Mouse (Mus musculus): ENCODE measurements at regions not wholly inside any gene's neighbourhood (a gene's known extent, or its start where the extent isn't known, plus 50 kb on each side); places are given as distances from the start of the nearest gene placed in this dataset.
A peak's percentile ranks its signal among the peaks of the same experiment; 100 is the strongest.
"Not testable (repeated sequence)": the region's sequence is repeated elsewhere in the genome, so short reads cannot be mapped to it uniquely, and the experiment has no call there.

DNA sequence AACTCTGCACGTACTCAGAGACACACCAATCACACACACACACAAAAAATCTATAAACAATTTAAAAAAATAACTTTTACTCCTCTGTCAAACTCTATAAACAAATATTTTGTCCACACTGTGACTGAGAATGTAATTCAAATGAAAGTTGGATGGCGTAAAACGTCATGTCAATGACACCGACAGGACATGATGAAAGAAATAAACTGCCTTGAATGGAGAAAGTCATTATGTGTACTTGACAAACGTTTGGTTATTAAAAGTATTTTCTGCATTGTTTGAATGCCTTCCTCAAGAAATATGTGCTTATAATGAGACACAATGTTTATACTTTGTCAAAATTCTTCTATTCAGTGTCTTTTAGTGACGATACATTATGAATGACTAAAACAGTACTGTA, 1171.6 kb upstream of the Pcdh20 start:
- DNase-seq (ENCODE audit: low spot score) = no peak

DNA sequence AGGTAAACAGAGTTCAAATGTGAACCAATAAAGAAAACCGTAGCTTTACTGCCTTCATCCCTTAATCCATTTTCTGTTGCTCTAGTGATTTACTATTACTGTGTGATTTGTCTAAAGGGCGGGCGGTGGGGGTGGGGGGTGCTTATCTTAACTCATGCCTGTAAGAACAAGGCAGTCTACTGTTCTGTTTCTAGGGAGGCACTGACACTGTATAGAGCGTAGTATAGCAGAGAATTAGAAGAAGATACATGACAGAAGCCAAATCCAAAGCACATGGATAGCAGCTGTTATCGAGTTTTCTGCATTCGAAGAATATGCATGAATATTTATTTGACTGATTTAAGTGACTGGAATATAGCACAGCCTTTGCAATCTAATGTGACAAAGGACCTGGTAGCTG, 1168.1 kb upstream of the Pcdh20 start:
- DNase-seq (ENCODE audit: low spot score) = no peak

DNA sequence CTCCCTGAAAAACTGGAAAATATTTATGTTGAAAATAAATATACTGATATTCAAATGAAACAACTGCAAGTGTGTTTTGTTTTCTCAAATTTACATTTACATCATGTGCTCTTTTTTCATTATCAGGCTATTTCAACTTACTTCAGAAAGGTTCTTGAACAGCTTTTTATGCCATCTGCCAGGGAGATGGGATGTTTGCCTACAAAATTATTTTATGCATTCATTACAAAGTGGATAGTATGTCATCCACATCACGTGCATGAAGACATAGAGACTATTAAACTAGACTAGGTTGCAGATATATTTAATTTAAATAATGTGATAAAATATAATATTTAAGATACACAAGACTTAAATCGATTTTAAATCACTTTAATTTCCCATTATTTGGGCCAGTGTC, 1165.5 kb upstream of the Pcdh20 start:
- no peak for DNase-seq (ENCODE audit: low spot score)

DNA sequence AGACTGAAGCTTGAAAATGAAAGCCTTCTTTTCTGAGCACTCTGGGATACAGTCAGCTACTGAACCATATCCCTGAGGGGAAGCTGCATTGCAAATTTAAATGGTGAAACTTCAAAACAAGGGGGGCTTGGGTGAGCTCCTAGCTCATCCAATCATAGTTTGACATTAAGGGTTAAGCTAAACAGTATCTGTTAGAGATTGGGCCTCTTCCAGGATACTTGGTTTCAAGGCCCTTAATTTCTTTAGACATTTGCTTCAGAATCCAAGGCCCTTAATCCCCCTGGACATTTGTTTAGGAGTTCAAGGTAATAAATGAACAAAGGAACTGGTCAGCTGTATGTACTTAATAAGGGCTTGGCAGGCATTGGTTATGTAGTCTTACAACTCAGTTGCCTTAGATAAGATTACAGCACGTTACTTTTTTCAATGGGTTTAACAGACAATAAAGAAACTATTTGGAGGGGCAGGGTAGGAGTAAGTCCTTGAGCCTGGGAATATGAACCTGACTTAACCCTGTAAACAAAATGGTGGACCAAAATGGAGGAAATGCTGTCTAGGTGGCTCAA, 1163.4 kb upstream of the Pcdh20 start:
- DNase-seq (ENCODE audit: low spot score) = peak; percentile 49

DNA sequence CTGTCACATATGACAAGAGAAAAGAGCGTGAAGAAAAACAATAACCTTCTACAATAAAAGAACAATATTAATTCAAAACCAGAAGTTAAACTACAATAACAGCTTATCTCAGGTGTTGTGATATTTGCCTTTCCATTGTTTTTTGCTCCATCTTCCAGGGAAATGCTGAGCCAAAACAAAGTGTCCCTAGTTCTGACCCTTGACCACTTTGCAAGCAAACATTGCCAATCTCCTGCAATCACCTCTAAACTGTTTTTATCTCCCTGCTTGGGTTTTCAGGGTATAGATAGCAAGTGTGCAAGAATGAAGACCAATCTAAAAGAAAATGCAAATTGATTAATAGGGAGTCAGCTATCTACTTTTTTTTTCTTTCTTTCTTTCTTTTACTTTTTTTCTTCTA, 1162.5 kb upstream of the Pcdh20 start:
- no peak for DNase-seq (ENCODE audit: low spot score)

DNA sequence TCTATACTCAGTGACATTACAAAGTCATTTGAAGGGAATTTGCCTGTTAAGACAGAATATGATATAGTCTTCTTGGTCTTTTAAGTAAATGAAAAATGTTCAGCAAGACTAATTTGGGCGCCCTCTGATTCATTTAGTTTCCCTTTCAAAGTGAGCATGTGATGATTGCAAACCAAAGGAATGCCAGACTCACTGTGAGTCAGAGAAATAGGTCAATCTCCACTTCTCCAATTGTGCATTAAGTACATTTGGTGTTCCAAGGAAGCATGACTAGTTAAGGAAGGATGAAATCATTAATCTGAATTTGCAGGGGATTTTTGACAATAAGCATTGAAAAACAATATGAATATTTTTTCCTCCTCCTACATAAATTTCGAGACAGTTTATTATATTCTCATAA, 1139.5 kb upstream of the Pcdh20 start:
- DNase-seq (ENCODE audit: low spot score) = no peak

DNA sequence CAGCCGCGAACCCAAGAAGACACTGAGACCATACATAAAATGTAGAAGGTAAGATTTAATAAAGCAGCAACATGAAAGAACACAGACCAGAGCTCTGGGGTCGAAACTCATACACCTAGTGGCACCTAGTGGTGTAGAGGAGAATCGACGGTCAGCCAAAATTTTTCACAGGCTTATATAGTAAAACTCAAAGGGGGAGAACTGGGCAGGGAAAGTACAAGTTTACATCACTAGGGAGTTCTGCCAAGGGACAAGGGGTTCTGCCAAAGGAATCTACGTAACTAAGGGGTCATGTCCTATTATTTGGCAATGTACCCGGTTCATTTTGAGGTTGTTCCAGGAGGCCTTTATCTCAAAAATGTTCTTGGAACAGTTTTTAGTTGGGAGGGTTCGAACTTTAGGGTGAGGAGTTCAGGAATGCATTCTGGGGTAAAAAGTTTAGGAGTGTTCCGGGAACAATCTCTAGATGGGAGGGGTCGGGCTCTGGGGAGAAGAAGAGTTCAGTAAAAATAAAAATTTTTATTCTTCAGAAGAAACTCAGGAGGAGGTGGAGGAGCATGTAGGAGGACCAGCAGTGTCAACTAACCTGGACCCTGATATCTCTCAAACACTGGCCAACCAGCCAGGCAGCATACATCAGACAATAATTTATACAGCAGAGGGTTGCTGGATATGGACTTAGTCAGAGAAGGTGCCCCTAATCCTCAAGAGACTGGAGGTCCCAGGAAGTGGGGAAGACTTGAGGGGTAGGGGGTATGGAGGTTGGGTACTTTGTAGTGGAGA, 1138.7 kb upstream of the Pcdh20 start:
- DNase-seq (ENCODE audit: low spot score) = not testable (repeated sequence)

DNA sequence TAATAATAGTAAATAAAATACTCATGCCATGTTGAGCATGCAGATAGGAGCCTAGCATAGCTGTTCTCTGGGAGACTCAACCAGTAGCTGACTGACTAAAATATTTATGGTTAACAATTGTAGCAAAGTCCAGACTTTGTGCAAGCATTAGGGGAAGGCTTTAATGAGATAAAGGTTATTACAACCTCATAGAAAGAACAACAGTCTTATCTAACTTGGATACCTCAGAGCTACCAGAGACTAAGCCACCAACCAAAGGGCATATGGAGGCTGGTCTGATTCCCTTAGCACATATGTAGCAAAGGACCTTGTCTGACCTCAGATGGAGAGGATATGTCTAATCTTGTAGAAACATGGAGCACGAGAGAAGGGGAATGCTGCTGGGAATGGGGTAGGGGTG, 1136.4 kb upstream of the Pcdh20 start:
- no peak for DNase-seq (ENCODE audit: low spot score)

DNA sequence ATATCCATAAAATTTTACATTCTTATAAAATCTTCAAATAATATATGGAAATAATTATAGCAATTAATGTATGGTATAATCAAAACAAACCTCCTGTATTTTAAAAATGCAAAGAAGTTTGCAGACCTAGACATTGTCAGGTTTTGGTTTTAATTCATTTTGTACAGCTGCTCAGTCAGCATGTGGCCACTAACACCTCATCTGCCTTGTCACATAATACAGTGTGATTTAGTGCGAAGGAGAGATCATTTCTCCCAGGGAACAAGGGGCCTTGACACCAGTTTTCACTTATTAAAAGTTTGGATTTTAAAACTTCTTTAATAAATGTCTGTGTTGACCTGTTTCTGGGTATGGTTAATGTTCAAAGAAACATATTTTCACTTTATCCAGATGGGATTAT, 1126.6 kb upstream of the Pcdh20 start:
- no peak for DNase-seq (ENCODE audit: low spot score)

DNA sequence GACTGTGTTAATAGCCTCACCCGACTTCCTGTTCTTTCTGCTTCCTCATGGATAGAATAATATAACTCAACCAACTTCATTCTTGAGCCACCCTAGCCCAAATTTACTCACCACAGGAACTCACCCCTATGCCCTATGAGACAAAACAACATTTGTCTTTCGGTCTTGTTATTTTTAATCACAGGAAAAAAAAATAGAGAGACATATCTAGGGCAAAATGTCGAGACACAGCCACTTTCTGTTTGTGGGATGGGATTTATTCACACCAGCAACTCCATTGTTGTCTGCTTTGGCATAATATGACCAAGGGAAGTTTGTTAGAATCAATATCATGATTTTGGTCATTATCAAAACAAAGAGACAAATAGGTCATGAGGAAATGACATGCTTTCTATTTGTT, 1102.4 kb upstream of the Pcdh20 start:
- peak; percentile 60 for DNase-seq (ENCODE audit: low spot score)

DNA sequence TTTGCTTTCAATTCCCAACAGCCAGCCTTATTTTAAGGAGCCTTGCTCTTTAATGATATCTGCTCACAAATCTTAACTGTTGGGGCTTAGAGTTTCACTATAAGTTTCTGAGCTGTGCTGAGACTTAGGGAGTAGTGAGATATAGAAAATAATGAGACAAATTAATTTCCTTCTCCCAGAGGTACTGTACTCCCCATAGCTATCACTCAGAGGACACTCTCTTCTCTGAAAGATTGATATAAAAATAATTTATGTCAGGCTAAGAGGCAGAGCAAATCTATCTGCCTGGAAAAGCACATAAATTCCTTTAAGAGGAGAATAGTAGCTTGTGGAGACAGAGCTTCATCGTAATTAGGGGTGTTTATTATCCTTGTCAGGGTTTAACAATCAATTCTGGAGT, 1100.5 kb upstream of the Pcdh20 start:
- DNase-seq (ENCODE audit: low spot score) = no peak

DNA sequence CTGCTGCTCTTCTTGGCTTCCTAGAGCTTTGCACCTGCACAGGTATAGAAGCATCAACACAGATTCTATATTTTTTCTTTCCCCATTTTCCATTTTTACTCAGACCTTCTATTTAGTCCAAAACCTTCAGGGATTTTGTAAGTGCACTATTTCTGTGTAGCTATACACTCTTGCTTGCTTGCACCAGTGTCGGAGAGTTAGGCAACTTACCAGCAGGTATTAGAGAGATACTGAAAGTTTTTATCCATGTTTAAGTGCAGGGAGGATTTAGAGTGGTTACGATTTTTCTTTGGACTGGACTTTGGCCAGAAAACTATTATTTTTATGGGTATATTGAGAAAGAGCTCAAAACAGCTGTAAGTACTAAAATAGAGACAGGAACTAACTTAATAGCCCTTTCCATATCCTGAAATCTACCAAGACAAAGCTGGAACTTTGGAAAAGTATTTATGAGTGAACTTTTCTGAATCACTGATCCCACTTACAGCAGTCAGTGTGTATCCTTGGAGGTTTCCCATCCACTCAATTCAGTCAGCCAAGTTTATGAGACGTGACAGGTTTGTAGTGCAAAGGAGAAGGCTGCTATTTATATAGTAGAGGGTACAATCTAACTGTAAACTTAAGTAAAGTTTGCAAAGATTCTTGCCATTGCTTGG, 1088.8 kb upstream of the Pcdh20 start:
- peak; percentile 51 for DNase-seq (ENCODE audit: low spot score)

DNA sequence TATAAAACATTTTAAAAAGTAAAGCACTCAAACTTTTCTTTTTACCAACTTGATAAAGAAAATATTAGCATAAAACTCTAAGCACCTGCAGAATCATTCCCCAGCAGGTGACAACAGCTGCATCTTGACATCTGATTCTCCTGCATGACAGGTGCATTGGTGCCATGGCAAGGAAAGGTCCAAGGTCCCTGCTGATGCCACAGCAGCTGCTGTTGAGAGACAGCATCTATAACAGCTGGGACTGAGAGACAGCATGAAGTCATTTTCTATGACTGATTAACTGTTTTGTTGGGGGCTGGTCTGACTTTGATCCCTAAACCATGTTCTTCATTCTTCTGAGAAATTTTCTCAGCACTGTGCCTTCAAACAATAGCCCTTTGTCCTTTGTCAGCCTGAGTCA, 1086.1 kb upstream of the Pcdh20 start:
- peak; percentile 63 for DNase-seq (ENCODE audit: low spot score)

DNA sequence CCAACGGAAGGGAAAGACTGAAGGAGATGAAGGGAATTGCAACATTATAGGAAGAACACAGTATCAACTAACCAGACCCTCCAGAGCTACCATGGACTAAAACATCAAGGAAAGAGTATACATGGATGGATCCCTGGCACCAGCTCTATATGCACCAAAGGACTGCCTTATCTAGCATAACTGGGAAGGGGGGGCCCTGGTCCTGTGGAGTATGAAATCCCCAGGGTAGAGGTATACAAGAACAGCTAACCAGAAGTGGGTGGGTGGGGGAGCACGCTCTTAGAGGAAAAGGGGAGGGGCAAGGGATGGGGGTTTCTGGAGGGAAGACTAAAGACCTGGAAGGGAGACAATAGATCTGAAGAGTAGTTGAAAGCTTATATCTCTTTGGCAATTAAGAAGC, 1085.0 kb upstream of the Pcdh20 start:
- DNase-seq (ENCODE audit: low spot score) = no peak

DNA sequence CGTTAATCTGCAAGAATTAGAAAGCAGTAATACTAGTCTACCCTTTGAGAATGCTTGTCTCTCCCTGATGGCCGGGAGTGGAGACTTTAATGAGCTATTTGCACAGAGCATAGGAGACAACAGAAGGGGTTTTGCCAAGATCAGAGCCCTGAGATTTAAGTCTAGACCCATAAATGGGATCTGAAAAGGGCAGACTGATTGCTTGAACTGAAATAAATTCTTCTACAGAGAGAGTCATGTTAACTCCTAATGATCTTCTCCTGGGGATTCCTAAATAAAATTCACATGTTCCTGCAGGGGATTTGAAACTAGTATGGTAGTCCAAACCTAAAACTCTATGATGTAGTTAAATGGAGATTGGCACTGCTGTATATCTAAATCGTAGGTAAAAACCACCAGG, 1082.9 kb upstream of the Pcdh20 start:
- DNase-seq (ENCODE audit: low spot score) = no peak

All from retina, embryonic 14.5 days (tissue).